Mouse (Mus musculus) CH12.LX (cell line): Measurements from ENCODE around the gene Kpnb1. TPM values are rescaled to one million over a fixed set of nuclear protein-coding genes. Genes with fewer than 3 reads are reported as not detected.

Source experiments
- DNase-seq: peaks from one replicate; pipeline ENCODE4 v3.0.0-alpha.2; 2013; ENCODE audit errors: extremely low read depth
- H3K27ac ChIP-seq: 2 replicates; pipeline ENCODE4 v1.5.1; 2012; ENCODE audit warnings: low read depth, mild to moderate bottlenecking, control low read depth, moderate library complexity; ENCODE audit not compliant: insufficient read depth
- H3K27me3 ChIP-seq: replicated peaks from 2 replicates; pipeline ENCODE3; 2012; ENCODE audit warnings: inconsistent platforms
- H3K36me3 ChIP-seq, 2 experiments: replicated peaks in 1 of 2; 2 replicates each; pipeline versions ENCODE3 to v1.6.1; 2012; ENCODE audit warnings: inconsistent platforms in 1 of 2, low read length in 1 of 2, mild to moderate bottlenecking in 1 of 2, mixed read lengths in 1 of 2, moderate library complexity in 1 of 2; ENCODE audit not compliant: control insufficient read depth in 1 of 2, insufficient read depth in 1 of 2
- H3K4me1 ChIP-seq, 2 experiments: 2 replicates each; pipeline ENCODE4 v1.6.1; 2012; ENCODE audit warnings: inconsistent platforms in 1 of 2, moderate library complexity in 1 of 2; ENCODE audit not compliant: insufficient read depth in 2 of 2, control insufficient read depth in 1 of 2
- H3K4me2 ChIP-seq: 2 replicates; pipeline ENCODE4 v1.6.1; 2012; ENCODE audit warnings: low read depth, mild to moderate bottlenecking, control low read depth; ENCODE audit not compliant: poor library complexity, insufficient read depth, severe bottlenecking
- H3K4me3 ChIP-seq, 3 experiments: fragments of 150-350 bp in 1 of 3; sonication (generic) in 1 of 3; replicated peaks in 1 of 3; 2 replicates each; pipeline versions ENCODE3 to v1.5.1; 2011 to 2012; ENCODE audit warnings: low read depth in 2 of 3, low read length in 2 of 3, mild to moderate bottlenecking in 2 of 3, moderate library complexity in 2 of 3, control low read depth in 1 of 3, improper control_type of control experiment in 1 of 3, inconsistent platforms in 1 of 3, mixed read lengths in 1 of 3; ENCODE audit not compliant: poor library complexity in 1 of 3
- H3K79me2 ChIP-seq: replicated peaks from 2 replicates; pipeline ENCODE4 v1.6.1; 2012; ENCODE audit warnings: mild to moderate bottlenecking, moderate library complexity; ENCODE audit not compliant: control insufficient read depth, poor library complexity, insufficient read depth, severe bottlenecking; ENCODE audit errors: extremely low read depth
- H3K9ac ChIP-seq: 2 replicates; pipeline ENCODE4 v1.6.1; 2012; ENCODE audit warnings: low read depth, mild to moderate bottlenecking, control low read depth, moderate library complexity; ENCODE audit not compliant: insufficient read depth
- H3K9me3 ChIP-seq: replicated peaks from 2 replicates; pipeline ENCODE3; 2012; ENCODE audit warnings: low read length, inconsistent platforms, mixed read lengths
- BHLHE40 ChIP-seq: IDR thresholded peaks from 2 replicates; pipeline ENCODE4 v1.6.1; 2011; ENCODE audit warnings: mild to moderate bottlenecking, low read depth, low read length, improper control_type of control experiment
- CHD1 ChIP-seq: IDR thresholded peaks from 2 replicates; pipeline ENCODE4 v1.6.1; 2012; ENCODE audit warnings: low read depth, low read length, improper control_type of control experiment, inconsistent platforms
- CHD2 ChIP-seq: IDR thresholded peaks from 2 replicates; pipeline ENCODE4 v1.6.1; 2011; ENCODE audit warnings: low read length, improper control_type of control experiment
- CTCF ChIP-seq, 2 experiments: IDR thresholded peaks in 1 of 2; conservative IDR thresholded peaks in 1 of 2; 2 replicates each; pipeline ENCODE4 v1.5.1; 2011 to 2012; ENCODE audit warnings: low read depth in 2 of 2, low read length in 2 of 2, improper control_type of control experiment in 1 of 2, inconsistent platforms in 1 of 2, mild to moderate bottlenecking in 1 of 2, moderate library complexity in 1 of 2
- E2F4 ChIP-seq: IDR thresholded peaks from 2 replicates; pipeline ENCODE4 v1.6.1; 2011; ENCODE audit warnings: low read depth, low read length, improper control_type of control experiment; ENCODE audit not compliant: insufficient replicate concordance
- ELF1 ChIP-seq: IDR thresholded peaks from 2 replicates; pipeline ENCODE4 v1.6.1; 2014; ENCODE audit warnings: low read depth, mild to moderate bottlenecking, inconsistent platforms, low read length, improper control_type of control experiment
- EP300 ChIP-seq: IDR thresholded peaks from 2 replicates; pipeline ENCODE4 v1.6.1; 2011; ENCODE audit warnings: low read length, improper control_type of control experiment
- GABPA ChIP-seq: IDR thresholded peaks from 2 replicates; pipeline ENCODE4 v1.6.1; 2012; ENCODE audit warnings: low read depth, low read length, improper control_type of control experiment, inconsistent platforms; ENCODE audit not compliant: insufficient replicate concordance
- HCFC1 ChIP-seq: IDR thresholded peaks from 2 replicates; pipeline ENCODE4 v1.6.1; 2012; ENCODE audit warnings: low read depth, mild to moderate bottlenecking, inconsistent platforms, low read length, improper control_type of control experiment
- MAFK ChIP-seq: IDR thresholded peaks from 2 replicates; pipeline ENCODE4 v1.6.1; 2011; ENCODE audit warnings: low read length, improper control_type of control experiment; ENCODE audit not compliant: insufficient replicate concordance
- MAZ ChIP-seq: IDR thresholded peaks from 2 replicates; pipeline ENCODE4 v1.6.1; 2012; ENCODE audit warnings: low read depth, mild to moderate bottlenecking, inconsistent platforms, low read length, improper control_type of control experiment, moderate library complexity
- MEF2A ChIP-seq: IDR thresholded peaks from 2 replicates; pipeline ENCODE4 v1.6.1; 2014; ENCODE audit warnings: low read depth, mild to moderate bottlenecking, inconsistent platforms, low read length, improper control_type of control experiment, borderline replicate concordance
- NELFE ChIP-seq: IDR thresholded peaks from 2 replicates; pipeline ENCODE4 v1.6.1; 2011; ENCODE audit warnings: low read depth, low read length, improper control_type of control experiment
- PAX5 ChIP-seq: IDR thresholded peaks from 2 replicates; pipeline ENCODE4 v1.6.1; 2012; ENCODE audit warnings: low read length, inconsistent platforms, mixed read lengths
- POLR2A ChIP-seq: IDR thresholded peaks from 2 replicates; pipeline ENCODE4 v1.6.1; 2011; ENCODE audit warnings: low read depth, mild to moderate bottlenecking, improper control_type of control experiment, low read length
- POLR2AphosphoS2 ChIP-seq: IDR thresholded peaks from 2 replicates; pipeline ENCODE4 v1.6.1; 2011; ENCODE audit warnings: low read depth, low read length, improper control_type of control experiment
- RAD21 ChIP-seq: IDR thresholded peaks from 2 replicates; pipeline ENCODE4 v1.6.1; 2011; ENCODE audit warnings: low read depth, mild to moderate bottlenecking, low read length, improper control_type of control experiment, moderate library complexity
- RCOR1 ChIP-seq: conservative IDR thresholded peaks from 2 replicates; pipeline ENCODE4 v1.6.1; 2012; ENCODE audit warnings: low read depth, mild to moderate bottlenecking, inconsistent platforms, low read length, improper control_type of control experiment
- SIN3A ChIP-seq: IDR thresholded peaks from 2 replicates; pipeline ENCODE4 v1.6.1; 2012; ENCODE audit warnings: low read length, improper control_type of control experiment, inconsistent platforms
- SMC3 ChIP-seq: IDR thresholded peaks from 2 replicates; pipeline ENCODE4 v1.6.1; 2011; ENCODE audit warnings: low read depth, low read length, improper control_type of control experiment
- USF1 ChIP-seq: IDR thresholded peaks from 2 replicates; pipeline ENCODE4 v1.6.1; 2014; ENCODE audit warnings: low read depth, mild to moderate bottlenecking, inconsistent platforms, low read length, improper control_type of control experiment
- ZMIZ1 ChIP-seq: IDR thresholded peaks from 2 replicates; pipeline ENCODE4 v1.6.1; 2012; ENCODE audit warnings: low read depth, mild to moderate bottlenecking, inconsistent platforms, low read length, improper control_type of control experiment
- ZNF384 ChIP-seq: IDR thresholded peaks from 2 replicates; pipeline ENCODE4 v1.6.1; 2012; ENCODE audit warnings: low read depth, low read length, improper control_type of control experiment, inconsistent platforms
- dilution Hi-C: fragments of 300-500 bp; cut with MboI; formaldehyde crosslinking; loops from 2 replicates; pipeline ENCODE4 v1.14.3; 2020; ENCODE audit warnings: low sequenced_read_pairs; ENCODE audit not compliant: extremely low pct_unique_long_range_greater_than_20kb, extremely low pct_ligation_motif_present
- in situ Hi-C: fragments of 300-500 bp; cut with MboI; formaldehyde crosslinking; loops from 3 replicates; pipeline ENCODE4 v1.14.3; 2019; ENCODE audit warnings: low sequenced_read_pairs, low pct_ligation_motif_present, low pct_unique_long_range_greater_than_20kb, mixed read lengths
- polyA plus RNA-seq: library from polyadenylated mRNA; unstranded; fragments of >175 nt; gene quantifications from 2 replicates; pipeline ENCODE4 v1.2.1, GENCODE M21; 2012; ENCODE audit warnings: low read depth; ENCODE audit not compliant: insufficient read length
- total RNA-seq, 2 experiments: library from RNA; depleted of rRNA; stranded (reverse); fragments of 300-350 nt in 1 of 2; fragments of >200 nt in 1 of 2; gene quantifications; 2 replicates each; pipeline ENCODE4 v1.2.3; 2012 to 2014

The Kpnb1 gene
- total and polyA plus RNA-seq, 3 experiments = 194 to 411 (median 234) TPM

- no peak for DNase-seq
- TF ChIP-seq POLR2AphosphoS2 = no peak
- no peak for TF ChIP-seq GABPA
- no peak for TF ChIP-seq HCFC1
- TF ChIP-seq RCOR1 = no peak
- TF ChIP-seq, all 38 proteins: peak for 0
- no peak overlapping the region for H3K9ac ChIP-seq
- peaks cover 23 to 89% of the 10 kb centered on the region in 2 experiments for H3K4me1 ChIP-seq
- H3K36me3 ChIP-seq = no peaks in the 10 kb centered on the region
- H3K79me2 ChIP-seq = no peaks in the 10 kb centered on the region
- H3K4me3 ChIP-seq = no peak overlapping the region
- dilution Hi-C loops (no loop called here), in situ Hi-C loops (no loop called here)
- H3K27ac ChIP-seq = no peak overlapping the region
- no peaks in the 10 kb centered on the region for H3K27me3 ChIP-seq
- no peaks in the 10 kb centered on the region for H3K9me3 ChIP-seq
- H3K4me2 ChIP-seq = no peak overlapping the region
Observed at GRCm38 (mm10) chr11:97120641-97121040, 67.0 kb downstream of the Kpnb1 start.

- H3K27me3 ChIP-seq = no peaks in the 10 kb centered on the region
- no peaks in the 10 kb centered on the region for H3K36me3 ChIP-seq
- no peak overlapping the region for H3K9ac ChIP-seq
- H3K9me3 ChIP-seq = no peaks in the 10 kb centered on the region
- in situ Hi-C loops (no loop called here), dilution Hi-C loops (no loop called here)
- DNase-seq = no peak
- H3K4me2 ChIP-seq = no peak overlapping the region
- no peak overlapping the region for H3K27ac ChIP-seq
- no peaks in the 10 kb centered on the region for H3K79me2 ChIP-seq
- H3K4me3 ChIP-seq = no peak overlapping the region
- peaks cover 23 to 85% of the 10 kb centered on the region in 2 experiments for H3K4me1 ChIP-seq
- no peak for TF ChIP-seq ELF1
- no peak for TF ChIP-seq CTCF (conservative IDR thresholded peaks at IDR 0.05 in 1 of 2, IDR thresholded peaks at IDR 0.05 in 1 of 2; ENCODE audit: low read depth in 2 of 2, low read length in 2 of 2)
- TF ChIP-seq ZNF384 = no peak
- no peak for TF ChIP-seq MEF2A
- no peak for TF ChIP-seq EP300
- TF ChIP-seq PAX5 = no peak
- TF ChIP-seq, all 38 proteins: peak for 0
Observed at GRCm38 (mm10) chr11:97120221-97120620, 67.5 kb downstream of the Kpnb1 start.

- H3K9me3 ChIP-seq = peaks cover 7% of the 10 kb centered on the region
- DNase-seq = no peak
- H3K4me2 ChIP-seq = no peak overlapping the region
- H3K4me1 ChIP-seq = peaks cover 11 to 49% of the 10 kb centered on the region in 2 experiments
- H3K27ac ChIP-seq = no peak overlapping the region
- no peaks in the 10 kb centered on the region for H3K79me2 ChIP-seq
- H3K9ac ChIP-seq = no peak overlapping the region
- H3K27me3 ChIP-seq = no peaks in the 10 kb centered on the region
- TF ChIP-seq POLR2AphosphoS2 (no peak), CHD1 (no peak), SIN3A (no peak), MAFK (no peak), ELF1 (no peak), RCOR1 (no peak), E2F4 (no peak), ZNF384 (no peak), ZMIZ1 (no peak), USF1 (no peak), POLR2A (no peak), SMC3 (no peak), NELFE (no peak), MEF2A (no peak), MAZ (no peak), RAD21 (no peak), BHLHE40 (no peak), CHD2 (no peak)
- H3K36me3 ChIP-seq = no peaks in the 10 kb centered on the region
- in situ Hi-C loops (no loop called here), dilution Hi-C loops (no loop called here)
- H3K4me3 ChIP-seq = no peak overlapping the region
Observed at GRCm38 (mm10) chr11:97115797-97116196, 71.9 kb downstream of the Kpnb1 start.
